16 mouse cellular contexts compared by ENCODE assay signal in the genomic region with DNA sequence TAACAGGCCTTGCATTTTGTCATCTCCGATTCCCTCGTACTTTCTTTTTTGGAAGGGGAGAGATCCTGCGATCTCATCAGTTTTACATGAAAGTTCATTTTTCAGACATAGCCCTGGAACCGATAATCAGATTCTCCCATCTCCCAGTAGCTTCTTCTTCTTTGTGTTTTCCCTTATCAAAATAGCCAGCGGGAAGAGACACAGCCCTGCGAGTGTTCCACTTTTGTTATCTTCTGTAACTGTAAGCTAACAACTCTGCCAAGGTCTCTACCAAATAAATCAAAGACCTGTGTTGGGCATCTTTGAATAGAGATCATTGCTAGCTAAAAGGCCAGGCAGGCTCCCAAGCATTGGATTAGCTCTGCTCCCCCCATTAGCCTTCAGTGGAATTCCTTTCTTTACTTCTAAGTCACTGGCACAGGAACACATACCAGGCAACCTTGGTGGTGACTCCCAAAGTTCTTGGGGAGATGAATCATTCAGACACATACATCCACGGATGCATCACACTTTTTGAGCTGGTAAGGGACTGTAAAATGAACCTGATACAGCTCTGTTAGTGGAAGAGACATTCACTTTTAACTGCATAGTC. TPM values are rescaled to one million over a fixed set of nuclear protein-coding genes. Genes with fewer than 3 reads are reported as not detected.
DNase-seq lines count a peak whose midpoint lies in the region; ATAC-seq and TF ChIP-seq lines count a peak whose summit lies in the region.
"Had no signal": no experiment of that assay in that cellular context is flagged by ENCODE, and none has a peak within 500 bp of the region (broad histone marks: within the 10 kb centered on the region; RNA-seq: fewer than 3 reads in every experiment).

No protein-coding gene starts in this region.

- H3K4me3 ChIP-seq in embryonic fibroblast, embryonic 13.5 days (ENCODE audit: insufficient read depth, low read length): no peak overlapping the region
- H3K4me3 ChIP-seq in liver, embryonic 15.5 days (replicated peaks): peak overlapping the region; percentile 39
- H3K4me3 ChIP-seq: embryonic facial prominence, embryonic 10.5 days; heart, embryonic 13.5 days; hindbrain, embryonic 10.5 days; intestine, embryonic 15.5 days; megakaryocyte, embryonic 14.5 days had no signal

- no peak for TF ChIP-seq CTCF in embryonic fibroblast, embryonic 13.5 days (IDR thresholded peaks at IDR 0.05; ENCODE audit: borderline replicate concordance, insufficient read depth, low read length)

- peak overlapping the region; percentile 70 for H3K4me2 ChIP-seq in liver, embryonic 15.5 days
- H3K4me2 ChIP-seq: heart, embryonic 13.5 days; intestine, embryonic 15.5 days had no signal

- peak; percentile 71 for ATAC-seq in liver, embryonic 15.5 days (ENCODE audit: insufficient read depth)
- ATAC-seq: forebrain, embryonic 14.5 days had no signal

- no peak for TF ChIP-seq POLR2A in embryonic fibroblast, embryonic 13.5 days (IDR thresholded peaks at IDR 0.05; ENCODE audit: low read depth, low read length)

- peaks cover 8% of the 10 kb centered on the region for H3K4me1 ChIP-seq in embryonic fibroblast, embryonic 13.5 days (ENCODE audit: control insufficient read depth, insufficient read depth, low read length)
- peaks cover 74% of the 10 kb centered on the region for H3K4me1 ChIP-seq in liver, embryonic 15.5 days (replicated peaks)
- H3K4me1 ChIP-seq: intestine, embryonic 15.5 days had no signal

- peak overlapping the region; percentile 20 for H3K9ac ChIP-seq in liver, embryonic 15.5 days
- H3K9ac ChIP-seq: heart, embryonic 13.5 days; intestine, embryonic 15.5 days had no signal

- 31% methylated on average over 7 of the region's 7 CpGs for WGBS in liver, embryonic 15.5 days (ENCODE audit: insufficient replicate concordance)

- H3K27me3 ChIP-seq in liver, embryonic 15.5 days: no peaks in the 10 kb centered on the region
- H3K27me3 ChIP-seq: CH12.LX; heart, embryonic 13.5 days; intestine, embryonic 15.5 days; megakaryocyte, embryonic 14.5 days had no signal

- no peaks in the 10 kb centered on the region for H3K9me3 ChIP-seq in liver, embryonic 15.5 days (replicated peaks)
- H3K9me3 ChIP-seq: embryonic facial prominence, embryonic 10.5 days; heart, embryonic 13.5 days; hindbrain, embryonic 10.5 days; intestine, embryonic 15.5 days had no signal

- DNase-seq in 3T3-L1 (ENCODE audit: low read depth, low spot score): peak; percentile 85
- peak; percentile 73 for DNase-seq in Muller cell, postnatal 12 days (ENCODE audit: inconsistent ontology term)
- DNase-seq in heart, adult 11 months: no peak
- no peak for DNase-seq in layer of hippocampus, postnatal 14 days (ENCODE audit: low spot score in 2 of 2)
- DNase-seq in frontal cortex, postnatal 25 days (ENCODE audit: low spot score in 2 of 2): no peak
- DNase-seq: cerebellum, adult 9-11 months; gastrocnemius, postnatal 10 days had no signal

- H3K36me3 ChIP-seq in liver, embryonic 15.5 days (replicated peaks): peaks cover 55% of the 10 kb centered on the region
- H3K36me3 ChIP-seq: embryonic facial prominence, embryonic 10.5 days; heart, embryonic 13.5 days; hindbrain, embryonic 10.5 days; intestine, embryonic 15.5 days had no signal

- peak overlapping the region; percentile 49; the same call in 1 of the 2 replicates for H3K27ac ChIP-seq in embryonic fibroblast, embryonic 13.5 days (ENCODE audit: insufficient read depth, low read length)
- peak overlapping the region; percentile 93 for H3K27ac ChIP-seq in liver, embryonic 15.5 days (replicated peaks)
- H3K27ac ChIP-seq: embryonic facial prominence, embryonic 10.5 days; heart, embryonic 13.5 days; hindbrain, embryonic 10.5 days; intestine, embryonic 15.5 days had no signal

RNA-seq across cellular contexts. Expression of a gene that starts 26.9 kb away (rescaled TPM):
- polyA plus RNA-seq in embryonic fibroblast, embryonic 13.5 days (2011; ENCODE audit: insufficient read length, low read depth, missing spikeins): 5.1 and 5.2 TPM in 2 replicates
- polyA plus RNA-seq in liver, embryonic 15.5 days (2015; fragmentation: Nextera tagmentation; extraction: Ambion mirVana): 28.0 and 28.6 TPM in 2 replicates
- total RNA-seq in layer of hippocampus, postnatal 14 days (2021): under 1 TPM; 0.90 to 0.98 TPM

Comparison
In these comparisons a context has a peak if more than half of its experiments do, and no peak if none do; other contexts are left out.
1. DNase-seq: peak in 3T3-L1 (single experiment) and Muller cell, postnatal 12 days (single experiment); none in heart, adult 11 months (single experiment), layer of hippocampus, postnatal 14 days (0 of 2) and frontal cortex, postnatal 25 days (0 of 2).